Mouse (Mus musculus): Measurements from ENCODE around the gene Lgalsl. TPM values are rescaled to one million over a fixed set of nuclear protein-coding genes. Genes with fewer than 3 reads are reported as not detected.

The Lgalsl gene
- polyA plus RNA-seq, 1 experiment from 2014 or later: 99.1 TPM

GRCm38 (mm10) chr11:20862101-20862500 lies 31.2 kb upstream of the Lgalsl start:
- Histone ChIP-seq H3K9me3 (replicated peaks; ENCODE audit: control insufficient read depth, low read length, poor library complexity, severe bottlenecking) (no peaks in the 10 kb centered on the region), H3K4me3 (ENCODE audit: low read depth, low read length) (no peak overlapping the region), H3K27ac (ENCODE audit: low read length) (no peak overlapping the region), H3K27me3 (ENCODE audit: control insufficient read depth, insufficient read depth, low read depth, low read length) (no peaks in the 10 kb centered on the region), H3K36me3 (ENCODE audit: control insufficient read depth, insufficient read depth, low read length) (no peaks in the 10 kb centered on the region), H3K9ac (ENCODE audit: low read depth, low read length) (no peak overlapping the region), H3K4me1 (ENCODE audit: control insufficient read depth, insufficient read depth, low read length) (no peaks in the 10 kb centered on the region), H3K4me2 (ENCODE audit: low read length) (no peak overlapping the region)
- ATAC-seq: no peak
- 91% methylated on average over 5 of the region's 5 CpGs for WGBS

GRCm38 (mm10) chr11:20860351-20860750 lies 29.5 kb upstream of the Lgalsl start:
- Histone ChIP-seq H3K4me3 (ENCODE audit: low read depth, low read length) (no peak overlapping the region), H3K9ac (ENCODE audit: low read depth, low read length) (no peak overlapping the region), H3K4me2 (ENCODE audit: low read length) (no peak overlapping the region), H3K27ac (ENCODE audit: low read length) (no peak overlapping the region), H3K9me3 (replicated peaks; ENCODE audit: control insufficient read depth, low read length, poor library complexity, severe bottlenecking) (no peaks in the 10 kb centered on the region), H3K36me3 (ENCODE audit: control insufficient read depth, insufficient read depth, low read length) (no peaks in the 10 kb centered on the region), H3K4me1 (ENCODE audit: control insufficient read depth, insufficient read depth, low read length) (peaks cover 8% of the 10 kb centered on the region; the same call in 1 of the 2 replicates), H3K27me3 (ENCODE audit: control insufficient read depth, insufficient read depth, low read depth, low read length) (no peaks in the 10 kb centered on the region)
- ATAC-seq: no peak
- WGBS: 92% methylated on average over 3 of the region's 3 CpGs

GRCm38 (mm10) chr11:20859858-20860257 lies 29.0 kb upstream of the Lgalsl start:
- H3K36me3 ChIP-seq (ENCODE audit: control insufficient read depth, insufficient read depth, low read length): no peaks in the 10 kb centered on the region
- H3K4me2 ChIP-seq (ENCODE audit: low read length): no peak overlapping the region
- no peak for ATAC-seq
- H3K4me1 ChIP-seq (ENCODE audit: control insufficient read depth, insufficient read depth, low read length): peaks cover 10% of the 10 kb centered on the region; the same call in 1 of the 2 replicates
- no peak overlapping the region for H3K4me3 ChIP-seq (ENCODE audit: low read depth, low read length)
- 64% methylated on average over 6 of the region's 6 CpGs for WGBS
- H3K27ac ChIP-seq (ENCODE audit: low read length): peak overlapping the region; percentile 69
- no peak overlapping the region for H3K9ac ChIP-seq (ENCODE audit: low read depth, low read length)
- H3K9me3 ChIP-seq (replicated peaks; ENCODE audit: control insufficient read depth, low read length, poor library complexity, severe bottlenecking): no peaks in the 10 kb centered on the region
- no peaks in the 10 kb centered on the region for H3K27me3 ChIP-seq (ENCODE audit: control insufficient read depth, insufficient read depth, low read depth, low read length)

GRCm38 (mm10) chr11:20858921-20859668 lies 28.2 kb upstream of the Lgalsl start:
- 23% methylated on average over 9 of the region's 9 CpGs for WGBS
- Histone ChIP-seq H3K4me3 (ENCODE audit: low read depth, low read length) (no peak overlapping the region), H3K27ac (ENCODE audit: low read length) (peak overlapping the region; percentile 69)

GRCm38 (mm10) chr11:20857921-20858320 lies 27.1 kb upstream of the Lgalsl start:
- no peak overlapping the region for H3K9ac ChIP-seq (ENCODE audit: low read depth, low read length)
- no peak overlapping the region for H3K4me2 ChIP-seq (ENCODE audit: low read length)
- peaks cover 10% of the 10 kb centered on the region; the same call in 1 of the 2 replicates for H3K4me1 ChIP-seq (ENCODE audit: control insufficient read depth, insufficient read depth, low read length)
- H3K4me3 ChIP-seq (ENCODE audit: low read depth, low read length): no peak overlapping the region
- H3K36me3 ChIP-seq (ENCODE audit: control insufficient read depth, insufficient read depth, low read length): no peaks in the 10 kb centered on the region
- peak overlapping the region; percentile 69 for H3K27ac ChIP-seq (ENCODE audit: low read length)
- H3K9me3 ChIP-seq (replicated peaks; ENCODE audit: control insufficient read depth, low read length, poor library complexity, severe bottlenecking): no peaks in the 10 kb centered on the region
- ATAC-seq: no peak
- 76% methylated on average over 4 of the region's 4 CpGs for WGBS
- no peaks in the 10 kb centered on the region for H3K27me3 ChIP-seq (ENCODE audit: control insufficient read depth, insufficient read depth, low read depth, low read length)

More at GRCm38 (mm10) chr11:20858921-20859668, 28.2 kb upstream of the Lgalsl start:
- Histone ChIP-seq H3K36me3 (ENCODE audit: control insufficient read depth, insufficient read depth, low read length) (no peaks in the 10 kb centered on the region), H3K9ac (ENCODE audit: low read depth, low read length) (no peak overlapping the region), H3K4me2 (ENCODE audit: low read length) (no peak overlapping the region), H3K27me3 (ENCODE audit: control insufficient read depth, insufficient read depth, low read depth, low read length) (no peaks in the 10 kb centered on the region), H3K4me1 (ENCODE audit: control insufficient read depth, insufficient read depth, low read length) (peaks cover 10% of the 10 kb centered on the region; the same call in 1 of the 2 replicates), H3K9me3 (replicated peaks; ENCODE audit: control insufficient read depth, low read length, poor library complexity, severe bottlenecking) (no peaks in the 10 kb centered on the region)
- peak; percentile 92 for ATAC-seq

- 31% methylated on average over 4 of the region's 4 CpGs for WGBS
- Histone ChIP-seq H3K4me3 (ENCODE audit: low read depth, low read length) (no peak overlapping the region), H3K27ac (ENCODE audit: low read length) (no peak overlapping the region), H3K4me1 (ENCODE audit: control insufficient read depth, insufficient read depth, low read length) (peaks cover 10% of the 10 kb centered on the region; the same call in 1 of the 2 replicates), H3K36me3 (ENCODE audit: control insufficient read depth, insufficient read depth, low read length) (no peaks in the 10 kb centered on the region), H3K9ac (ENCODE audit: low read depth, low read length) (no peak overlapping the region), H3K9me3 (replicated peaks; ENCODE audit: control insufficient read depth, low read length, poor library complexity, severe bottlenecking) (no peaks in the 10 kb centered on the region), H3K4me2 (ENCODE audit: low read length) (no peak overlapping the region), H3K27me3 (ENCODE audit: control insufficient read depth, insufficient read depth, low read depth, low read length) (no peaks in the 10 kb centered on the region)
- no peak for ATAC-seq
Observed at GRCm38 (mm10) chr11:20854032-20854741, 23.3 kb upstream of the Lgalsl start.

GRCm38 (mm10) chr11:20850196-20850595 lies 19.3 kb upstream of the Lgalsl start:
- WGBS: 100% methylated on average over 1 of the region's 1 CpGs
- no peaks in the 10 kb centered on the region for H3K9me3 ChIP-seq (replicated peaks; ENCODE audit: control insufficient read depth, low read length, poor library complexity, severe bottlenecking)

GRCm38 (mm10) chr11:20849403-20849802 lies 18.5 kb upstream of the Lgalsl start:
- ATAC-seq: no peak
- H3K4me3 ChIP-seq (ENCODE audit: low read depth, low read length): no peak overlapping the region
- H3K4me1 ChIP-seq (ENCODE audit: control insufficient read depth, insufficient read depth, low read length): no peaks in the 10 kb centered on the region
- no peaks in the 10 kb centered on the region for H3K27me3 ChIP-seq (ENCODE audit: control insufficient read depth, insufficient read depth, low read depth, low read length)
- WGBS: 76% methylated on average over 5 of the region's 5 CpGs
- H3K4me2 ChIP-seq (ENCODE audit: low read length): no peak overlapping the region
- H3K36me3 ChIP-seq (ENCODE audit: control insufficient read depth, insufficient read depth, low read length): no peaks in the 10 kb centered on the region
- no peak overlapping the region for H3K27ac ChIP-seq (ENCODE audit: low read length)
- H3K9me3 ChIP-seq (replicated peaks; ENCODE audit: control insufficient read depth, low read length, poor library complexity, severe bottlenecking): no peaks in the 10 kb centered on the region
- H3K9ac ChIP-seq (ENCODE audit: low read depth, low read length): no peak overlapping the region

More at GRCm38 (mm10) chr11:20850196-20850595, 19.3 kb upstream of the Lgalsl start:
- Histone ChIP-seq H3K4me2 (ENCODE audit: low read length) (no peak overlapping the region), H3K36me3 (ENCODE audit: control insufficient read depth, insufficient read depth, low read length) (no peaks in the 10 kb centered on the region), H3K27me3 (ENCODE audit: control insufficient read depth, insufficient read depth, low read depth, low read length) (no peaks in the 10 kb centered on the region), H3K4me1 (ENCODE audit: control insufficient read depth, insufficient read depth, low read length) (0 out of 2 replicates have a peak, but pooled peaks cover under 1% of the 10 kb centered on the region), H3K27ac (ENCODE audit: low read length) (no peak overlapping the region), H3K9ac (ENCODE audit: low read depth, low read length) (no peak overlapping the region), H3K4me3 (ENCODE audit: low read depth, low read length) (no peak overlapping the region)
- no peak for ATAC-seq

GRCm38 (mm10) chr11:20837366-20837765 lies 6.5 kb upstream of the Lgalsl start:
- Histone ChIP-seq H3K27me3 (ENCODE audit: control insufficient read depth, insufficient read depth, low read depth, low read length) (no peaks in the 10 kb centered on the region; the same call in 1 of the 2 replicates), H3K4me3 (ENCODE audit: low read depth, low read length) (no peak overlapping the region), H3K27ac (ENCODE audit: low read length) (no peak overlapping the region), H3K9me3 (replicated peaks; ENCODE audit: control insufficient read depth, low read length, poor library complexity, severe bottlenecking) (no peaks in the 10 kb centered on the region), H3K4me1 (ENCODE audit: control insufficient read depth, insufficient read depth, low read length) (peaks cover 3% of the 10 kb centered on the region; the same call in 1 of the 2 replicates), H3K9ac (ENCODE audit: low read depth, low read length) (no peak overlapping the region), H3K4me2 (ENCODE audit: low read length) (no peak overlapping the region), H3K36me3 (ENCODE audit: control insufficient read depth, insufficient read depth, low read length) (no peaks in the 10 kb centered on the region)
- ATAC-seq: no peak
- 89% methylated on average over 5 of the region's 5 CpGs for WGBS

All from midbrain, embryonic 16.5 days (tissue).